Mouse (Mus musculus): Measurements from ENCODE around the gene Lactb. TPM values are rescaled to one million over a fixed set of nuclear protein-coding genes. Genes with fewer than 3 reads are reported as not detected.

Gene Lactb
- total RNA-seq, 2 experiments from 2014 or later: 18.8 to 21.7 TPM

DNA sequence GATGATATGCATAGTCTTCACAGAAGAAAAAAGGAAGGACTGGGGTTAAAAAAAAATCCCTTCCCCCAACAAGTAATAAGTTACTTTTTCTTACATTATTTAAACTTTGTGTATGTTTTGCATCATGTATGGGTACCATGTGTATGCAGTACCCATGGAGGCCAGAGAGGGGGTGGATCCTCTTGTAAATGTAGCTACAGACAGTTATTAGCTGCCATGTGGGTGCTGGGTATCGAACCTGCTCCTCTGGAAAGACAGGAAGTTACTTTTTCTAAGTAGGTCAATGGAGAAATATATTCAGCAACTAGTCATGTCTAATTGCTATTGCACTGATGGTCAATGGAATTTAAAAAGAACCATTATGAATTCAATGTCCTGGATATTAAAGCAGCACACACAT lies 3.2 kb upstream of the Lactb start:
- H3K27ac ChIP-seq: peak overlapping the region; percentile 73
- intact Hi-C loops (cut with DNase I): loop anchor here (2.0 to 5.0 kb wide), 2 partner anchors 64 to 101 kb away; no protein-coding TSS in a partner anchor
- peak; percentile 12 for TF ChIP-seq CTCF (IDR thresholded peaks at IDR 0.05)
- no peak for DNase-seq (ENCODE audit: extremely low spot score in 1 of 2, low spot score in 2 of 2)
- H3K4me3 ChIP-seq: no peak overlapping the region

DNA sequence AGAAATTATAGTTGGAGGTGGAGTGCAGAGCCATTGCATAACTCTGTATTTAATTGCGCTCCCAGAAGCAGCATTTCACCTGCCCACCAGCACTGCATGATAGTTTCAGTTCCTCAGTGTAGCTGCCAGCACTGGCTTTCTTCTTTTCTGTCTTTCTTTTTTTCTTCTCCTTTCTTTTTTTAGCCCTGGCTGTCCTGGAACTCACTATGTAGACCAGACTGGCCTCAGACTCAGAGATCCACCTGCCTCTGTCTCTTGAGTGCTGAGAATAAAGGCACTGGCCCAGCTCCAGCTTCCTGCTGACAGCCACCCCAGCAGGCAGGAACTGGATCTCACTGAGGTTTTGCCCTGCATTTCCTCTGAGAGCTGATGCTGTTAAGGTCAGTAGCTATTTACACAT lies 2.7 kb upstream of the Lactb start:
- peak in 1 of 2 experiments; percentile 35 for DNase-seq (ENCODE audit: extremely low spot score in 1 of 2, low spot score in 2 of 2)
- intact Hi-C loops (cut with DNase I): loop anchor here (2.0 to 5.0 kb wide), 2 partner anchors 65 to 101 kb away; no protein-coding TSS in a partner anchor
- peak overlapping the region; percentile 73 for H3K27ac ChIP-seq
- TF ChIP-seq CTCF (IDR thresholded peaks at IDR 0.05): no peak
- H3K4me3 ChIP-seq: no peak overlapping the region

DNA sequence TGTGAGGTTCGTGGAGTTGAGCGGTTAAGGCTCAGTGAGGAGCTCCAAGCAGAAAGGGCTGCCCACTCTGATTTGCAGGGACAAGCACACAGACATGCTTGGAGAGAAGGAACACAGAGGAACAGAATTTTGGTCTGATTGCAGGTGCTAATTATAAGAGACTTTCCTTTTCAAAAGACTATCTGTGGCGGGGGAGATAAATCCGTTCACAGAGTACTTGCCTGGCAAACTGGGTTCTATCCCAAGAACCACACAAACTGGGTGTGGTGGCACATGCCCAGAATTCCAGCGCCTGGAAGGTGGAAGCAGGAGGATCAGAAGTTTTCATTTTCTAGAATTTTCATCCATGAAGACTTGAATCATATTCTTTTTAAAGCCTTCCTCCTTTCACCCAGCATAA lies 1.8 kb upstream of the Lactb start:
- H3K27ac ChIP-seq: peak overlapping the region; percentile 73
- no peak for DNase-seq (ENCODE audit: extremely low spot score in 1 of 2, low spot score in 2 of 2)
- H3K4me3 ChIP-seq: no peak overlapping the region
- TF ChIP-seq CTCF (IDR thresholded peaks at IDR 0.05): no peak
- intact Hi-C loops (cut with DNase I): loop anchor here (5.0 kb wide), 1 partner anchor 100 kb away; no protein-coding TSS in a partner anchor

DNA sequence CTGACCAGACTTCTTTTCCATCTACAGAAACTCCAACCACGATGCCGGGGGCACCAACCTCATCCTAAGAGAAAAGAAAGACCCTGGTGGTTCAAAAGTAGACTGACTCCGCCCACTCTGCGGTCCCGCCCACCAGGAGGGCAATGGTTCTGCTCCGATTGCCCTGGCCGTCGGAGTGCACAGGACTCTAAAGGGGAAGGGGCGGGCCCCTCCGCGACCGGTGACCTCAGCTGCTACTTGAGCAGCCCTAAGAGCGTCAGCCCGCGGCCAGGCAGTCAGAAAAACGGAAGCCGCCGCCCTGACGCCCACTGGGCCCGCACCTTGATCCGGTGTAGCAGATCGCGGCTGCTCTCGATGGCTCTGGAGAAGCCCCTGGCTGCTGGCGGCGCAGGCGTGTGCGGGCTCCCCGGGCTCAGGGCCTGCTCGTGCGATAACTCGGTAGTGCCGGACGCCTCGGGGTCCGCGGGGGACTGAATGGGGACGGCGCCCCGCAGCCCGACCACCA lies 511 bp downstream of the Lactb start:
- Histone ChIP-seq H3K27ac (peak overlapping the region; percentile 92), H3K4me3 (peak overlapping the region; percentile 96)
- DNase-seq (ENCODE audit: extremely low spot score in 1 of 2, low spot score in 2 of 2): peak; percentile 55 to 57
- intact Hi-C loops (cut with DNase I): loop anchor here (2.0 to 5.0 kb wide), 3 partner anchors 28 to 97 kb away; partner anchors contain the start of genes Rab8b and Rps27l
- peak; percentile 19 for TF ChIP-seq CTCF (IDR thresholded peaks at IDR 0.05)

DNA sequence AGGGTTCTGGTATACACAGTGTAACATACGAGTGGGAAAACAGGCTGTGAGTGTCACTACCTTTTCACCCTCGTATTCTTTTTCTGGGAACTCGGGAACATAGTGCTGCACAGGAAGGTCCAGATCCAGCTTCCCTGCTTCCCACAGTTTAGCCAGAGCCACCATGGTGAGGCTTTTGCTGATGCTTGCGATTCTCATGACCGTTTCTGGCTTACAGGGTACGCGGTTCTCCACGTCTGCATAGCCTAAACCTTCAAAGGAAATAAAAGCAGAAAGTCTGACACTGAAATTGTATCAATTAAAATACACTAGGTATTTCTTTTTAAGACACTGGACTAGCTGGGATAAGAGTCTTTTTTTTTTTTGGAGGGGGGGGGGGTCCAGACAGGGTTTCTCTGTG lies 4.2 kb downstream of the Lactb start:
- no peak overlapping the region for H3K27ac ChIP-seq
- TF ChIP-seq CTCF (IDR thresholded peaks at IDR 0.05): no peak
- DNase-seq (ENCODE audit: extremely low spot score in 1 of 2, low spot score in 2 of 2): no peak
- intact Hi-C loops (cut with DNase I): no loop called here
- no peak overlapping the region for H3K4me3 ChIP-seq

DNA sequence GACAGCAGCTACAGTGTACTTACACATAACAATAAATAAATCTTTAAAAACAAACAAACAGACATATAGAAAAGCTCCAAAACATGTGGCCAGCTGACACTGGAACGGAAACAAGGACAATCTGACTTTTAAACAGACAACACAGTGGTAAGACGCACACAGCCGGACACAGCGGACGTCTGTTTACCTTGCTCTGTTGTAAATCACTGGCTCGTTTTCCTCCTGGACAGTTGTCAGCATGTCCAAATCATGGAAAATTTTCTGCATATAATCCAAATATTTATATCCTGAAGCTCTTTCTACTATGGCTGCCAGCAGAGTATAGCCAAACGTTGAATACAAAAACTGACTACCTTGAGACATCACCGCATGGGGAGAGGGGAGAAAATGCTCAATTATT lies 7.8 kb downstream of the Lactb start:
- DNase-seq (ENCODE audit: extremely low spot score in 1 of 2, low spot score in 2 of 2): no peak
- TF ChIP-seq CTCF (IDR thresholded peaks at IDR 0.05): no peak
- Histone ChIP-seq H3K4me3 (no peak overlapping the region), H3K27ac (no peak overlapping the region)
- intact Hi-C loops (cut with DNase I): no loop called here

DNA sequence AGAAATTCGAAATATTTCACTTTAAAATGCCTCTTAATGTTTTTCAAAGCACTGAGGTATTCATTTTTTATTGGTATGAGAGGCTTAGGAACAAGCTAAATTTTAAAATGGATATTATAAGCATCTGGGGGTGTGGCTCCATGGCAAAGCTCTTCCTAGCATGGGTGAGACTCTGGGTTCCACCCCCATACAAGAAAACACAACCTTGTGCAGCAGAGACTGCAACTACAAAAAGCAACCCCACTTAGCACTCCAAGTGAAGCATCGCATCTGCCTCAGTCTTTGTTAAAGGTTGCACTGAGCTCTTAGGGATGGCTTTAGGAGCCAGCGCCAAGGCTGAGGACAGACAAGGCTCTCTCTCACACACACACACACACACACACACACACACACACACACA lies 13.8 kb downstream of the Lactb start:
- DNase-seq (ENCODE audit: extremely low spot score in 1 of 2, low spot score in 2 of 2): no peak
- no peak overlapping the region for H3K4me3 ChIP-seq
- TF ChIP-seq CTCF (IDR thresholded peaks at IDR 0.05): no peak
- intact Hi-C loops (cut with DNase I): no loop called here
- no peak overlapping the region for H3K27ac ChIP-seq

DNA sequence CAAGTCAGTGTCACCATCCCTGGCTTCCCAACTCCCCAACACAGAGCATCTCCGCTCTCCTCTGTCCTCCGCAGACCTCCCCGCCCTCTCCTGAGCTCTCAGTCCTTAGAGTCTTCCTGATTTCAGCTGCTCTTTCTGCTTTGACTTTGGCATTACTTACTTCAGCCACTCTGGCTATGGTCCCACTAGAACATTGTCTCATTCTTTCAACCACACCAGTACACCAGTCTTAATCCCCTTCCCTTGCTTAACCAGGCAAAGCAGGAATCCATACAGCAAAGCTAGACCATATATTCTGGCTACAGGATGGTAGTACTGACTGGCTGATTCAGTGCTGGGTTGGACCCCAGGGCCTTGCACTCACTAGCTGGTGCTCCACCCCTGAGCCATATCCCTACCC lies 17.8 kb downstream of the Lactb start:
- no peak for DNase-seq (ENCODE audit: extremely low spot score in 1 of 2, low spot score in 2 of 2)
- intact Hi-C loops (cut with DNase I): no loop called here
- Histone ChIP-seq H3K4me3 (no peak overlapping the region), H3K27ac (no peak overlapping the region)
- TF ChIP-seq CTCF (IDR thresholded peaks at IDR 0.05): no peak

DNA sequence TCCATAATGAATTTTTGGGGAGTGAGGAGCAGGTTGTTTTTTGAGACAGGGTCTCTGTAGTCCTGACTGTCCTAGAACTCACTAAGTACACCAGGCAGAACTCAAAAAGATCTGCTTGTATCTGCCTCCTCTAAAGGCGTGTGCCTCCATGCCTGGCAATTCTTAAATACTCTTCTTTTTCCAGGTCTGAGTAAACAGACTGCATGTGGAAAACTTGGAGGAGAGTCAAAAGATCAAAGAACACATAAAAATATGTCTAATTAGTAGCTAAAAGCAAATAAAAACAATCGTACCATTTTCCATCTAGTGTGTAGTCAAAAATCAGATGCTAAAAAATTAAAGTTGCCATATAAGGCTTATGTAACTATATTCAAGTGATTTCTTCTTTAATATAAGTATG lies 22.4 kb downstream of the Lactb start:
- TF ChIP-seq CTCF (IDR thresholded peaks at IDR 0.05): no peak
- DNase-seq (ENCODE audit: extremely low spot score in 1 of 2, low spot score in 2 of 2): no peak
- Histone ChIP-seq H3K4me3 (no peak overlapping the region), H3K27ac (no peak overlapping the region)
- intact Hi-C loops (cut with DNase I): no loop called here

DNA sequence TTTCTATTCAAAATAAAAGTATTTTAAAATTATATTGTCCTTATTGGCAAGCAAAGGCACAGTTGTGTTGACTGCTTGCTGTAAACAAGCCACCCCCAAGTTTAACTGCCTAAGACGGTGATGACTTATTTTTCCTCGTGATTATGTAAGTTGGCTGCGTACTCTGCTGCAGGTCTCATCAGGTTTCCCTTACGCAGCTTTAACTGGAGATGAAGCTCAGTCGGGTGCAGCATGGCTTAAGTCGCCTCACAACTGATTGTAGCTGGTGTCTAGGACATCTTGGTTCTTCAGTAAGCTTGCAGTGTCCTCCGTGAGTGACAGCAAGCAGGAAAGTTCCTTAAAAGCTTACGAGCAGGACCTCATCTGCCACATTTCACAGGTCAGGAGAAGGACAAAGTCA lies 23.0 kb downstream of the Lactb start:
- Histone ChIP-seq H3K4me3 (no peak overlapping the region), H3K27ac (no peak overlapping the region)
- DNase-seq (ENCODE audit: extremely low spot score in 1 of 2, low spot score in 2 of 2): no peak
- no peak for TF ChIP-seq CTCF (IDR thresholded peaks at IDR 0.05)
- intact Hi-C loops (cut with DNase I): no loop called here

DNA sequence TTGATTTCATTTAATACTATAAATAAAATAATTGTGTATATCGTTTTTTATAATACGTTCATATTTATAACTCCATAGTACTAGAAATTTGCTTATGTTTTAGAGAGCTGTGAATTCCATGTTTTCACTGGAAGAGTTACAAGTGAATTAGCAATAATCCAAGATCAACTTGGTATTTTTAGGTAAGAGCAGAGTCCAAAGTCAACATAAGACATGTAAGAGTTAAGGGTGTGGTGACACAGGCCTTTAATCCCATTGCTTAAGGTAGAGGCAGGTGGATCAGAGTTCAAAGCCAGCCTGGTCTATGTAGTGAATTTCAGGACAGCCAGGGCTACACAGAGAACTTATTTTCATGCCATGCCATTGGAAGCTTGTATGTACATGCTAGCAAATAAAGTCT lies 26.7 kb downstream of the Lactb start:
- no peak overlapping the region for H3K27ac ChIP-seq
- intact Hi-C loops (cut with DNase I): loop anchor here (10.0 kb wide), 1 partner anchor 96 kb away; the partner anchor contains the start of gene Tpm1
- no peak for TF ChIP-seq CTCF (IDR thresholded peaks at IDR 0.05)
- H3K4me3 ChIP-seq: no peak overlapping the region
- no peak for DNase-seq (ENCODE audit: extremely low spot score in 1 of 2, low spot score in 2 of 2)

DNA sequence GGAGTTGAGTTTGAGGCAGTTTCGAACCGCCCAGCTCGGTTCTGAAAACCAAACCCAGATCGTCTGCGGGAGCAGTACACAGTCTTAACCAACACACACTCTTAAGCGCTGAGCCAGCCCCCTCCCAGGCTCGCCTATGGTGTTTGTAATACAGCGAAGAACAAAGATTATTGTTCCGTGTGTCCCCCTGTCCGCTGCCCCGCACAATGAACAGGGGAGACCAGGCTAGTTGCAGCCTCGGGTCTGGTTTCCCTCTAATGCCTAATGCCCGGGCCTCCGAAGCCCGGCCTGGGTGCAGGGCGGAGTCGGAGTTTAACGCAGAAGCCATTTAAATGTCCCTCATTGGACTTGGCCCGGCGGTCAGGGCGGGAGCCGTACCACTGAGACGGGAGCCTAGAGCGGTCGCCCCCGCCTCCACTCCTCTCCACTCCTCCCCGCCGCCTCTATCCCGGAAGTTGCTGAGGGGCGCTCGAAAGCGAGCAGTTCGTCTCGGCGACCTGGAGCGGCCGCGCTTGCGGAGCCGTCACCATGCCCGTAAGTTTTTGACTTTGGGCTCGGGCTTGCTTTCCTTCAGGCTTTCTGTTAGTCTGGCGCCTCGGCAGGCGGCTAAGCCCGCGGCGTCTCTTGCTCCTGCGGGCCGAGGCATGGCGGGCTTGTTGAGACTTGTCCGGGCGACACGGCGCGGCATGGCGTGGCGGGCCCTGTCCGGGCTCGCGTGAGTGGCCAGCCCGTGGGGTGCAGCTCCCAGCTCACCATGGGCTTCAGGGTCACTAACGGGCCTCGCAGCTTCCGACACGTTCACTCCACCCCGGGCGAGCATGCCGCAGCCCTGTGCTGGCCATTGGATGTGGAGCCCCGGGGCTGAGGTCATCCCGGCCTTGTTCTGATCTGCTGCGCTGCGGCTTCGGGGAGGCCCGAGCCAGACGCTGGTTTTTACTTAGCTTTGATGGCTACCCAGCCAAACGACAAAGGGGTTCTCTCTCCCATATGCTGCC lies 29.3 kb downstream of the Lactb start, which contains the start of gene Rps27l:
Rps27l (plus strand) TSS at position 440 of the 995 bp plus-strand sequence.
- TF ChIP-seq CTCF (IDR thresholded peaks at IDR 0.05): peak; percentile 1; the same call in 1 of the 2 replicates
- intact Hi-C loops (cut with DNase I): loop anchor here (2.0 to 10.0 kb wide), 3 partner anchors 27 to 99 kb away; partner anchors contain the start of genes Lactb, Rab8b and Tpm1

More for the DNA sequence above, 29.3 kb downstream of the Lactb start, which contains the start of gene Rps27l:
- peak; percentile 89 for DNase-seq (ENCODE audit: extremely low spot score in 1 of 2, low spot score in 2 of 2)
- peak within 1 kb of the TSS; percentile 81 for H3K4me3 ChIP-seq
- peak within 1 kb of the TSS; percentile 95 for H3K27ac ChIP-seq

All from left cerebral cortex, adult 2 months (tissue).